Mouse (Mus musculus) kidney, postnatal 0 days (tissue): ENCODE data around the gene Gcdh. TPM values are rescaled to one million over a fixed set of nuclear protein-coding genes. Genes with fewer than 3 reads are reported as not detected.

Experiments used
- ATAC-seq: fragments of 200-750 bp; cut with Nextera tagmentation; replicated peaks from 2 replicates; pipeline ENCODE4 v1.8.0; 2017; ENCODE audit warnings: low read depth, moderate number of reproducible peaks, moderate TSS enrichment, moderate library complexity; ENCODE audit not compliant: low FRiP score
- DNase-seq: peaks from one replicate; pipeline ENCODE4 v3.0.0-alpha.2; 2016; ENCODE audit warnings: low spot score
- H3K27ac ChIP-seq: fragments of 300-500 bp; sonication (generic); 2 replicates; pipeline ENCODE4 v1.5.1; 2014; ENCODE audit warnings: mild to moderate bottlenecking
- H3K27me3 ChIP-seq: fragments of 300-500 bp; sonication (generic); 2 replicates; pipeline ENCODE4 v1.6.1; 2014; ENCODE audit warnings: low read length, mixed read lengths; ENCODE audit not compliant: insufficient read depth
- H3K36me3 ChIP-seq: fragments of 300-500 bp; sonication (generic); 2 replicates; pipeline ENCODE4 v1.6.1; 2014; ENCODE audit warnings: low read length, mixed read lengths; ENCODE audit not compliant: insufficient read depth
- H3K4me1 ChIP-seq: fragments of 300-500 bp; sonication (generic); replicated peaks from 2 replicates; pipeline ENCODE4 v1.6.1; 2014; ENCODE audit warnings: antibody characterized with exemption, low read length, mixed read lengths; ENCODE audit not compliant: insufficient read depth
- H3K4me2 ChIP-seq: fragments of 300-500 bp; sonication (generic); 2 replicates; pipeline ENCODE4 v1.6.1; 2014; ENCODE audit warnings: mild to moderate bottlenecking, low read length, moderate library complexity, mixed read lengths
- H3K4me3 ChIP-seq: fragments of 300-500 bp; sonication (generic); replicated peaks from 2 replicates; pipeline ENCODE4 v1.5.1; 2014; ENCODE audit warnings: low read depth, low read length
- H3K9ac ChIP-seq: fragments of 300-500 bp; sonication (generic); 2 replicates; pipeline ENCODE4 v1.6.1; 2014; ENCODE audit warnings: low read depth, low read length
- H3K9me3 ChIP-seq: fragments of 300-500 bp; sonication (generic); replicated peaks from 2 replicates; pipeline ENCODE4 v1.6.1; 2016; ENCODE audit warnings: low read length, inconsistent platforms, mixed read lengths
- CTCF ChIP-seq: IDR thresholded peaks from 2 replicates; pipeline ENCODE4 v1.5.1; 2016; ENCODE audit warnings: antibody characterized with exemption, low read depth, mild to moderate bottlenecking, moderate library complexity
- WGBS: fragments of 180-500 bp; shearing (Covaris S2); extraction: QIAGEN DNeasy Blood & Tissue Kit; methylation state at CpG from one replicate; pipeline ENCODE4 v1.1.7; 2014; 5-methylcytosine and 5-hydroxymethylcytosine counted together
- polyA plus RNA-seq: library from polyadenylated mRNA; unstranded; fragments of >200 nt; fragmentation: Nextera tagmentation; extraction: Ambion mirVana; gene quantifications from 2 replicates; pipeline ENCODE4 v1.2.1, GENCODE M21; 2015

Gene Gcdh
- polyA plus RNA-seq, 1 experiment from 2014 or later, result 59.2 TPM

DNA sequence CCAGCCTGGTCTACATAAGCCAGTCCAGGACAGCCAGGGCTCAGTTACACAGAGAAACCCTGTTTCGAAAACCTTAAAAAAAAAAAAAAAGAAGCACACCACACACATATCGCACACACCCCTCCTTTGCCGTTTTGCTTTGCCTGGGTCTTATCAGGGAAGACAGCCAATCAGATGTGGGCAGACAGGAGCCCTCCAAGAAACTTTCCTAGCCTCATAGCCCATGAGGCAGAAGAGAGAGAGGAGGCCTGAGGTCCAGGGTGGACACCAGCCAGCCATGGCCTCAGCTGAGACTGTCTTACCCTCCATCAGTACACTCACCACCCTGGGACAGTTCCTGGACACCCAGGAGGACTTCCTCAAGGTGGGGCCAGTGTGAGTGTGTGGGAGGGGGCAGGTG lies 8.0 kb upstream of the Gcdh start, which contains the start of gene Klf1:
Gene Klf1, plus strand, starts transcription at position 177 of the 400 bp plus-strand sequence.
- WGBS, result 80% methylated on average over 3 of the region's 3 CpGs
- peak within 1 kb of the TSS; percentile 100 for H3K4me2 ChIP-seq
- H3K27ac ChIP-seq, result peak within 1 kb of the TSS; percentile 58
- no peaks in the 10 kb centered on the region for H3K9me3 ChIP-seq
- no peak for ATAC-seq
- H3K27me3 ChIP-seq, result no peaks in the 10 kb centered on the region
- no peaks in the 10 kb centered on the region for H3K36me3 ChIP-seq
- no peaks in the 10 kb centered on the region; the same call in 1 of the 2 replicates for H3K4me1 ChIP-seq
- peak within 1 kb of the TSS; percentile 78 for H3K9ac ChIP-seq
- H3K4me3 ChIP-seq, result peak within 1 kb of the TSS; percentile 59
- DNase-seq, result no peak
- TF ChIP-seq CTCF, result no peak

DNA sequence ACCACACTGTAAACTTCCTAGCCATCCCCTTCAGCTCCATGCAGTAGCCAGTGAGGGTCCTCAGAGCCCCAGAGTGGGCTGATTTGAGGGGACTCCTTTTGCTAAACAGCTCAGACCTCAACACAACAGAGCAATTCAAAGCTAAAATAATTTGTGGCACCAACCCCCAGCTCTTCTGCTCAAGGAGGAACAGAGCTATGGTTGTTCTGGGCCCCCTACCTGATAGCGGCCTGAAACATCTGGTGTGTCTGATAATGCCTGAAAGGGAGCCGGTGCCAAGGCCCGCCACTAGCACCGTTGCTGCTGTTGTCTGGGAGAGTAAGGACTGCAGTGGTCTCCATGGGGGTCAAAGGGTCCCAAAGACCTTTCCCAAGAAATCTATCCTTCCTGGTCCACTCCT lies 7.3 kb upstream of the Gcdh start:
- 78% methylated on average over 4 of the region's 4 CpGs for WGBS
- no peaks in the 10 kb centered on the region for H3K27me3 ChIP-seq
- H3K27ac ChIP-seq, result no peak overlapping the region
- TF ChIP-seq CTCF, result no peak
- DNase-seq (no peak), ATAC-seq (no peak)
- H3K4me2 ChIP-seq, result no peak overlapping the region
- no peak overlapping the region for H3K9ac ChIP-seq
- no peaks in the 10 kb centered on the region; the same call in 1 of the 2 replicates for H3K4me1 ChIP-seq
- no peaks in the 10 kb centered on the region for H3K9me3 ChIP-seq
- no peak overlapping the region for H3K4me3 ChIP-seq
- no peaks in the 10 kb centered on the region for H3K36me3 ChIP-seq

DNA sequence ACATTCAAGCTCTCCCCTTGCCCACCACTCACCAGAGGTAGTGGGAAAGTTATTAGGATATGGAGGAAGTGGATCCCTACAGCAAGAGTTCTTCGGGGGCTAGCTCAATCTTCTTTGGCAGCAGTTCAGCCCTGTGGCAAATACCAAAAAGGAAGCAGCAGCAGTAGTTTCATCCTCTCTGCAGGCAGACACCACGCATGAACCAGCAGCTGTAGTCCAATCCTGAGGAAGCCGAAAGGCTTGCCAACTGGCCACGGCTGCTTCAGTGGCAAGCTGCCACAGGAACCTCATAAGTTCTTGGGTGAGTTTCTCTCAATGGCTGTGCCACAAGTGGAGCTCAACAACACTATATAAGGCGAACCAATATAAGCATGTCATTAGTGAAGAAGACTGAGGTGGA lies 2.2 kb upstream of the Gcdh start:
- Histone ChIP-seq H3K36me3 (peaks cover 1% of the 10 kb centered on the region; the same call in 1 of the 2 replicates), H3K9ac (no peak overlapping the region), H3K27ac (no peak overlapping the region), H3K4me3 (no peak overlapping the region), H3K4me2 (no peak overlapping the region), H3K4me1 (0 out of 2 replicates have a peak, but pooled peaks cover 7% of the 10 kb centered on the region), H3K9me3 (no peaks in the 10 kb centered on the region), H3K27me3 (no peaks in the 10 kb centered on the region)
- 83% methylated on average over 5 of the region's 5 CpGs for WGBS
- ATAC-seq, result no peak
- TF ChIP-seq CTCF, result no peak
- DNase-seq, result no peak

DNA sequence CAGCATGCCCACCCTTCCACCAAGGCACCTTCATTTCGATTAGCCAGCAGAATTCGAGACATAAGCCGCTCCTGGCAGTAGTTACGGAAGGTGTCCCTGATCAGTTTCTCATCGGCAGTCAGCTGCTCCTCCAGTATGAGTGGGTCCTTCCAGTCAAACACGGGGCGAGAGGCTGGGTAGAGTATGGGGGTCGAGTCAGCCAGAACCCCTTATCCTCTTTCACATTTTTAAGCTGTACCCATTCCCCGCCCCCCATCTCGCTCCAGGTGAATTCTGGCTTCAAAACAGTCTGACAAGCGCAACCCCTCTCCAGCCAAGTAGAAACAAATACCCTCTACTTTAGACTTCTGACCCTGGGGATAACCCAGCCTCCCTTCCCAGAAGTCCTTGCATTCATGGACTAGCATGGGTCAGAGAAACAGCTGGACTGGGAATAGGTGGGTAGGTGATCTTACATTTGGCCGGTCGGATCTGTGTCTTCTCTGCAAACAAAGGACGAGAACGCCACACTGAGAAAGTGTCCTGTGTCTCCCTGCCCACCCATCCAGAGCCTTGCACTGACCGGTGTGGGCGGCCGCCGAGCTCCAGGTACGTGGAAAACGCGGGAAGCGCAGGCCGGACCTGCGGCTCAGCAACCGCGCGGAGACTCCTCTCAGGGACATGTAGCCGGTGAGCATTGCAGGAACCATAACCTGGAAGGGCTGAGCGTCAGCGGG lies 570 bp downstream of the Gcdh start:
- peaks cover 13% of the 10 kb centered on the region; the same call in 1 of the 2 replicates for H3K36me3 ChIP-seq
- peak overlapping the region; percentile 66 for H3K4me3 ChIP-seq
- no peaks in the 10 kb centered on the region for H3K9me3 ChIP-seq
- peak; percentile 66 for ATAC-seq
- H3K4me1 ChIP-seq, result 0 out of 2 replicates have a peak, but pooled peaks cover 7% of the 10 kb centered on the region
- WGBS, result 6% methylated on average over 31 of the region's 31 CpGs
- no peak for TF ChIP-seq CTCF
- peak overlapping the region; percentile 67 for H3K9ac ChIP-seq
- no peaks in the 10 kb centered on the region for H3K27me3 ChIP-seq
- peak; percentile 28 for DNase-seq
- H3K27ac ChIP-seq, result peak overlapping the region; percentile 78
- peak overlapping the region; percentile 94 for H3K4me2 ChIP-seq

DNA sequence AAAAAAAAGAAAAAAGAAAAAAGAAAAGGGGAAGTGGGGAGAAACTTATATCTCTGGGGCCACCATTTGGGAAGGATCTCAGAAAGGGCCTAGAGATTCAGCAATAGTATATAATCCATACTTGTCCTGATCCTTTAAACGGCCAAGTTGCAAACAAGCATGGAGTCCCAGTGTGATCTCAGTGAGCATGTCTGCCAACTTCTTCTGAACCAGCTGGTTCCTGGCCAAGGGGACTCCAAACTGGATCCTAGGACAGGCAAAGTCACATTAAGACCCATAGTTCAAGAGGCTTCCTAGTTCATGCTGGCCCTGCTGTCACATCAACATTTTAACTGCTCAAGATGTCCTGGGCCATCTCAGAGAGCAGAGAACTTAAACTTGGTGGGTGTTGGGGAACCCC lies 4.6 kb downstream of the Gcdh start:
- 97% methylated on average over 1 of the region's 1 CpGs for WGBS
- H3K4me2 ChIP-seq, result no peak overlapping the region
- no peaks in the 10 kb centered on the region for H3K9me3 ChIP-seq
- no peak overlapping the region for H3K27ac ChIP-seq
- DNase-seq, result no peak
- H3K9ac ChIP-seq, result no peak overlapping the region
- no peak for TF ChIP-seq CTCF
- 0 out of 2 replicates have a peak, but pooled peaks cover 7% of the 10 kb centered on the region for H3K4me1 ChIP-seq
- H3K27me3 ChIP-seq, result no peaks in the 10 kb centered on the region
- no peak for ATAC-seq
- H3K4me3 ChIP-seq, result no peak overlapping the region
- peaks cover 30% of the 10 kb centered on the region for H3K36me3 ChIP-seq

DNA sequence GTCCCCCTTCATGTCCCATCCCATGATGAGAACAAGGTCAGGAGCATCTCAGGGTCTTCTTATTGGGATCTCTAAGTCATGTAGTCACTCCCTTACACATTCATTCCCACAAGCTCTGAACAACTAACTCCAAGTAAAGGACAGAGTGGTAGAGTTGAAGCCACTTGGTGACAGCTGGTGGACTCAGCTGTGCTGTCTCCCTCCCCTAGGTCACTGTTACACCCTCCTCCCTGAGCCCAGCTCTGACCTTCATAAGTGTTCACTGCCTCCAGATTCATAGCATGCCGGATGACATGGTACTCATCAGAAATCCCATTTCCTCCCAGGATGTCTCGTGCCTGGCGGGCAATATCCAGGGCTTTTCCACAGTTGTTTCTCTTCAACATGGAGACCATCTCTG lies 5.4 kb downstream of the Gcdh start:
- Histone ChIP-seq H3K9me3 (no peaks in the 10 kb centered on the region), H3K4me1 (0 out of 2 replicates have a peak, but pooled peaks cover 7% of the 10 kb centered on the region), H3K27ac (no peak overlapping the region), H3K36me3 (peaks cover 30% of the 10 kb centered on the region), H3K9ac (no peak overlapping the region), H3K4me3 (no peak overlapping the region), H3K4me2 (no peak overlapping the region), H3K27me3 (no peaks in the 10 kb centered on the region)
- 89% methylated on average over 3 of the region's 3 CpGs for WGBS
- no peak for ATAC-seq
- no peak for DNase-seq
- no peak for TF ChIP-seq CTCF
